Mouse (Mus musculus) heart, postnatal 0 days (tissue): Measurements from ENCODE around the gene Six5. TPM values are rescaled to one million over a fixed set of nuclear protein-coding genes. Genes with fewer than 3 reads are reported as not detected.

Experiments used
- ATAC-seq: fragments of 200-750 bp; cut with Nextera tagmentation; 2 replicates; pipeline ENCODE4 v1.8.0; 2017; ENCODE audit warnings: low read depth, moderate number of reproducible peaks, moderate library complexity; ENCODE audit not compliant: insufficient read depth
- DNase-seq: peaks from one replicate; pipeline ENCODE4 v3.0.0-alpha.2; 2016; ENCODE audit warnings: low spot score
- H3K27ac ChIP-seq: fragments of 300-500 bp; sonication (generic); 2 replicates; pipeline ENCODE4 v1.5.1; 2014; ENCODE audit warnings: low read depth, mild to moderate bottlenecking
- H3K27me3 ChIP-seq: fragments of 300-500 bp; sonication (generic); 2 replicates; pipeline ENCODE4 v1.6.1; 2014; ENCODE audit warnings: low read length, mixed read lengths; ENCODE audit not compliant: control insufficient read depth, insufficient read depth
- H3K36me3 ChIP-seq: fragments of 300-500 bp; sonication (generic); replicated peaks from 2 replicates; pipeline ENCODE4 v1.6.1; 2014; ENCODE audit warnings: low read length, mixed read lengths; ENCODE audit not compliant: control insufficient read depth, insufficient read depth
- H3K4me1 ChIP-seq: fragments of 300-500 bp; sonication (generic); 2 replicates; pipeline ENCODE4 v1.6.1; 2014; ENCODE audit warnings: antibody characterized with exemption; ENCODE audit not compliant: control insufficient read depth, insufficient read depth
- H3K4me2 ChIP-seq: fragments of 300-500 bp; sonication (generic); 2 replicates; pipeline ENCODE4 v1.6.1; 2014; ENCODE audit warnings: low read depth, mild to moderate bottlenecking, low read length, moderate library complexity
- H3K4me3 ChIP-seq: fragments of 300-500 bp; sonication (generic); 2 replicates; pipeline ENCODE4 v1.5.1; 2014; ENCODE audit warnings: low read depth, low read length
- H3K9ac ChIP-seq: fragments of 300-500 bp; sonication (generic); replicated peaks from 2 replicates; pipeline ENCODE4 v1.6.1; 2014; ENCODE audit warnings: low read depth, low read length, mixed read lengths
- H3K9me3 ChIP-seq: fragments of 300-500 bp; sonication (generic); replicated peaks from 2 replicates; pipeline ENCODE4 v1.6.1; 2016; ENCODE audit warnings: low read length; ENCODE audit not compliant: control insufficient read depth
- CTCF ChIP-seq: IDR thresholded peaks from 2 replicates; pipeline ENCODE4 v1.5.1; 2016; ENCODE audit warnings: antibody characterized with exemption, control low read depth, low read depth
- EP300 ChIP-seq: IDR thresholded peaks from 2 replicates; pipeline ENCODE4 v1.6.1; 2016; ENCODE audit warnings: antibody characterized with exemption, low read depth
- WGBS: fragments of 180-500 bp; shearing (Covaris S2); extraction: QIAGEN DNeasy Blood & Tissue Kit; methylation state at CpG from one replicate; pipeline ENCODE4 v1.1.7; 2014; 5-methylcytosine and 5-hydroxymethylcytosine counted together
- polyA plus RNA-seq: library from polyadenylated mRNA; unstranded; fragments of >200 nt; fragmentation: Nextera tagmentation; extraction: Ambion mirVana; gene quantifications from 2 replicates; pipeline ENCODE4 v1.2.1, GENCODE M21; 2015
- total RNA-seq: library from RNA; depleted of rRNA; stranded (reverse); fragments of >200 nt; gene quantifications from 2 replicates; pipeline ENCODE4 v1.2.3, GENCODE M21; 2014; ENCODE audit warnings: low replicate concordance

The Six5 gene
- total and polyA plus RNA-seq, 2 experiments from 2014 or later, result 3.8 to 21.0 TPM

- ATAC-seq, result peak; percentile 62
- 23% methylated on average over 9 of the region's 10 CpGs for WGBS
Observed at GRCm38 (mm10) chr7:19083701-19084100, 10.7 kb upstream of the Six5 start, which contains the start of gene Dmpk. Gene Dmpk, plus strand, starts transcription at chr7:19083849.

GRCm38 (mm10) chr7:19084277-19084771, 10.1 kb upstream of the Six5 start:
- Histone ChIP-seq H3K9ac (peak overlapping the region; percentile 69), H3K4me1 (peaks cover 48% of the 10 kb centered on the region), H3K27ac (peak overlapping the region; percentile 95), H3K9me3 (no peaks in the 10 kb centered on the region), H3K4me2 (peak overlapping the region; percentile 78), H3K4me3 (peak overlapping the region; percentile 62), H3K36me3 (peaks cover 51% of the 10 kb centered on the region), H3K27me3 (no peaks in the 10 kb centered on the region)
- TF ChIP-seq CTCF (no peak), EP300 (no peak)
- ATAC-seq (peak; percentile 3; the same call in 1 of the 2 replicates), DNase-seq (no peak)
- WGBS, result 36% methylated on average over 6 of the region's 6 CpGs

More at GRCm38 (mm10) chr7:19083701-19084100, 10.7 kb upstream of the Six5 start, which contains the start of gene Dmpk:
- H3K4me3 ChIP-seq, result peak within 1 kb of the TSS; percentile 62
- peak within 1 kb of the TSS; percentile 78 for H3K4me2 ChIP-seq
- DNase-seq, result peak; percentile 45
- peak within 1 kb of the TSS; percentile 69 for H3K9ac ChIP-seq
- H3K9me3 ChIP-seq, result no peaks in the 10 kb centered on the region
- H3K4me1 ChIP-seq, result peaks cover 48% of the 10 kb centered on the region
- H3K27me3 ChIP-seq, result no peaks in the 10 kb centered on the region
- TF ChIP-seq CTCF, result no peak
- TF ChIP-seq EP300, result no peak
- peak within 1 kb of the TSS; percentile 95 for H3K27ac ChIP-seq
- peaks cover 57% of the 10 kb centered on the region for H3K36me3 ChIP-seq

- H3K36me3 ChIP-seq, result peaks cover 49% of the 10 kb centered on the region
- no peak for ATAC-seq
- WGBS, result 24% methylated on average over 9 of the region's 9 CpGs
Observed at GRCm38 (mm10) chr7:19084921-19085473, 9.4 kb upstream of the Six5 start.

GRCm38 (mm10) chr7:19085495-19085894, 8.9 kb upstream of the Six5 start:
- Histone ChIP-seq H3K4me1 (peaks cover 48% of the 10 kb centered on the region), H3K9ac (peak overlapping the region; percentile 69), H3K9me3 (no peaks in the 10 kb centered on the region), H3K36me3 (peaks cover 49% of the 10 kb centered on the region), H3K4me2 (peak overlapping the region; percentile 78), H3K4me3 (peak overlapping the region; percentile 62), H3K27me3 (no peaks in the 10 kb centered on the region), H3K27ac (peak overlapping the region; percentile 95)
- ATAC-seq (no peak), DNase-seq (no peak)
- TF ChIP-seq CTCF (no peak), EP300 (no peak)
- 9% methylated on average over 6 of the region's 6 CpGs for WGBS

More at GRCm38 (mm10) chr7:19084921-19085473, 9.4 kb upstream of the Six5 start:
- DNase-seq, result no peak
- no peaks in the 10 kb centered on the region for H3K27me3 ChIP-seq
- H3K9me3 ChIP-seq, result no peaks in the 10 kb centered on the region
- H3K9ac ChIP-seq, result peak overlapping the region; percentile 69
- TF ChIP-seq EP300, result no peak
- TF ChIP-seq CTCF, result no peak
- H3K4me1 ChIP-seq, result peaks cover 48% of the 10 kb centered on the region
- H3K27ac ChIP-seq, result peak overlapping the region; percentile 95
- peak overlapping the region; percentile 62 for H3K4me3 ChIP-seq
- H3K4me2 ChIP-seq, result peak overlapping the region; percentile 78

- Histone ChIP-seq H3K4me2 (peak overlapping the region; percentile 78), H3K9me3 (no peaks in the 10 kb centered on the region), H3K27me3 (no peaks in the 10 kb centered on the region), H3K9ac (no peak overlapping the region; the same call in 1 of the 2 replicates), H3K4me1 (peaks cover 48% of the 10 kb centered on the region), H3K27ac (peak overlapping the region; percentile 95), H3K36me3 (peaks cover 49% of the 10 kb centered on the region), H3K4me3 (peak overlapping the region; percentile 62)
- 18% methylated on average over 14 of the region's 14 CpGs for WGBS
- TF ChIP-seq EP300 (no peak), CTCF (no peak)
- ATAC-seq (peak; percentile 12; the same call in 1 of the 2 replicates), DNase-seq (peak; percentile 65)
Observed at GRCm38 (mm10) chr7:19086042-19086441, 8.4 kb upstream of the Six5 start.
